Mouse (Mus musculus) liver, postnatal 0 days (tissue): ENCODE results near the gene Rad51b. TPM values are rescaled to one million over a fixed set of nuclear protein-coding genes. Genes with fewer than 3 reads are reported as not detected.

Experiments
- ATAC-seq: fragments of 200-750 bp; cut with Nextera tagmentation; 2 replicates; pipeline ENCODE4 v1.8.0; 2017; ENCODE audit warnings: mild to moderate bottlenecking, moderate library complexity
- DNase-seq: peaks from one replicate; pipeline ENCODE4 v3.0.0-alpha.2; 2016
- H3K27ac ChIP-seq: fragments of 300-500 bp; sonication (generic); 2 replicates; pipeline ENCODE4 v1.5.1; 2014; ENCODE audit warnings: antibody characterized with exemption, moderate library complexity, mild to moderate bottlenecking, low read depth
- H3K27me3 ChIP-seq: fragments of 300-500 bp; sonication (generic); 2 replicates; pipeline ENCODE4 v1.6.1; 2014; ENCODE audit warnings: low read length, control low read depth, mixed read lengths; ENCODE audit not compliant: insufficient read depth
- H3K36me3 ChIP-seq: fragments of 300-500 bp; sonication (generic); replicated peaks from 2 replicates; pipeline ENCODE4 v1.6.1; 2014; ENCODE audit warnings: mild to moderate bottlenecking, control low read depth, low read length, moderate library complexity, mixed read lengths; ENCODE audit not compliant: insufficient read depth
- H3K4me1 ChIP-seq: fragments of 300-500 bp; sonication (generic); 2 replicates; pipeline ENCODE4 v1.6.1; 2014; ENCODE audit warnings: antibody characterized with exemption, mild to moderate bottlenecking, control low read depth; ENCODE audit not compliant: insufficient read depth
- H3K4me2 ChIP-seq: fragments of 300-500 bp; sonication (generic); 2 replicates; pipeline ENCODE4 v1.6.1; 2014; ENCODE audit warnings: low read depth, mild to moderate bottlenecking, low read length, moderate library complexity, mixed read lengths
- H3K4me3 ChIP-seq: fragments of 300-500 bp; sonication (generic); 2 replicates; pipeline ENCODE4 v1.5.1; 2014; ENCODE audit warnings: low read depth, low read length
- H3K9ac ChIP-seq: fragments of 300-500 bp; sonication (generic); replicated peaks from 2 replicates; pipeline ENCODE4 v1.6.1; 2014; ENCODE audit warnings: mild to moderate bottlenecking, moderate library complexity
- H3K9me3 ChIP-seq: fragments of 300-500 bp; sonication (generic); 2 replicates; pipeline ENCODE4 v1.6.1; 2016; ENCODE audit warnings: mild to moderate bottlenecking, control low read depth, low read length, mixed read lengths
- CTCF ChIP-seq: sonication (generic); IDR thresholded peaks from 2 replicates; pipeline ENCODE4 v1.5.1; 2016; ENCODE audit warnings: antibody characterized with exemption, low read depth
- EP300 ChIP-seq: IDR thresholded peaks from 2 replicates; pipeline ENCODE4 v1.6.1; 2016; ENCODE audit warnings: antibody characterized with exemption, low read depth, mild to moderate bottlenecking
- WGBS: fragments of 180-500 bp; shearing (Covaris S2); extraction: QIAGEN DNeasy Blood & Tissue Kit; methylation state at CpG from one replicate; pipeline ENCODE4 v1.1.7; 2014; ENCODE audit not compliant: insufficient replicate concordance; 5-methylcytosine and 5-hydroxymethylcytosine counted together
- polyA plus RNA-seq: library from polyadenylated mRNA; unstranded; fragments of >200 nt; fragmentation: Nextera tagmentation; extraction: Ambion mirVana; gene quantifications from 2 replicates; pipeline ENCODE4 v1.2.1, GENCODE M21; 2015

The Rad51b gene
- polyA plus RNA-seq, 1 experiment from 2014 or later = 2.5 TPM

DNA sequence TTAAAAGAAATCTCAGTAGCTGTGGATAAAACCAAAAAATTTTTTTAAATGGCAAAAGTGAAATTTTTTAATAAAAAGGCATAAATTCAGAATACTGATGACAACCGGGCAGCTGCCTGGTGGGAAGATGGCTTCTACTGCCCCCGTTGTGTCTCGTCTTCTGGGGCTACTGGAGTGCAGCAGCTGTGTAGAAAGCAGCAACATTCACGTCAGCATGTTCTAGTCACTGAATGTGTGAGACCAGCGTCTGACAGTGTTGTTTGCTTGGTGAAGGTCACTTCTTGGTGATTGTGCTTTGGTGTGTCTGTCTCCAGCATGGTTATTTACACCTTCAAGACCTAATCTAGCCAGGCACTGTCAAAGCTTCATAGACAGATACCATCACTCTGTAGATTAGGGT is 56.3 kb downstream of the Rad51b start:
- TF ChIP-seq CTCF = no peak
- TF ChIP-seq EP300 = no peak
- WGBS = 71% methylated on average over 5 of the region's 5 CpGs

DNA sequence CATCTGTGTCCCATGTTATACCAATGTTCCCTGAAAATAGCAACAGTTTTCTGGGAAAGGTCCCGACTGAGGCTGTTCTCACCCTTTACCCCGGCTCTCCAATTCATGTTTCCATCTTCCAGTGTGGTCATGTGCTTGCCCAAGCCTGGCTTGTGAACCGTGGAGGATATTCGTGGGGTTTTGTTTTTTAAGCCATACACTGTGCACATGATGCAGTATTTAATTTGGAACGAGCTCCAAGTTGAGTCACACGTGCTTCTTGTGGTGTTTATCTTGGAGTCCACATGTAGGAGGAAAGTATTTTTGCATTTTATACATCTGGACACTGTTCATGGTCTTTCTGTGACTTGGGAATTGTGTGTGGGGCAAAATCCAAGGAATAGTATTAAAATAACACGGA is 57.5 kb downstream of the Rad51b start:
- no peak overlapping the region for H3K4me2 ChIP-seq
- H3K9me3 ChIP-seq = no peaks in the 10 kb centered on the region
- H3K9ac ChIP-seq = no peak overlapping the region
- H3K36me3 ChIP-seq = no peaks in the 10 kb centered on the region
- TF ChIP-seq EP300 (no peak), CTCF (no peak)
- no peak for ATAC-seq
- DNase-seq = no peak
- 58% methylated on average over 7 of the region's 7 CpGs for WGBS
- H3K4me1 ChIP-seq = peaks cover 32% of the 10 kb centered on the region
- no peak overlapping the region for H3K4me3 ChIP-seq
- H3K27me3 ChIP-seq = no peaks in the 10 kb centered on the region
- 0 out of 2 replicates have a peak overlapping the region, but pooled peaks have one; percentile 7 for H3K27ac ChIP-seq

More for the DNA sequence above, 56.3 kb downstream of the Rad51b start:
- no peaks in the 10 kb centered on the region for H3K27me3 ChIP-seq
- DNase-seq (no peak), ATAC-seq (no peak)
- H3K4me1 ChIP-seq = peaks cover 32% of the 10 kb centered on the region
- no peak overlapping the region for H3K4me3 ChIP-seq
- H3K36me3 ChIP-seq = no peaks in the 10 kb centered on the region
- H3K9me3 ChIP-seq = no peaks in the 10 kb centered on the region
- H3K27ac ChIP-seq = no peak overlapping the region
- no peak overlapping the region for H3K9ac ChIP-seq
- H3K4me2 ChIP-seq = no peak overlapping the region

DNA sequence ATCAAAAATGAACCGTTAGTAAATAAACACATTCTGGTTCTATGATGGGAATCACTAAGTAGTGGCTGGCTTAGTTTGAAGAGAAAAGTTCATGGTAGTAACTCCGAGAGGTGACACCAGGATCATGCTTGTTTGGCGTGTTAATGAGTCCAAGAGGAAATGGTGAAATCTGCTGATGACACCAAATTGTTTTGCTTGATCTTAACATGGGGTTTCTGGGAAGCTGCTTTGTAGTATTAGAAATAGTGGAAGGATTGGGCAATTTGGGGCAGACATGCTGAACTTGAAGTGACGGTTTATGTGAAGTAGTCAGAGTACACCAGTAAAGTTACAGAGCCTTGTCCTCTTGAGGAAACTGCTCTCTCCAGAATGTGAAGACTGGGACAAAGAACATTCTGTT is 59.1 kb downstream of the Rad51b start:
- ATAC-seq = peak; percentile 56
- Histone ChIP-seq H3K27me3 (no peaks in the 10 kb centered on the region), H3K27ac (peak overlapping the region; percentile 56), H3K4me2 (no peak overlapping the region; the same call in 1 of the 2 replicates), H3K9me3 (no peaks in the 10 kb centered on the region), H3K36me3 (no peaks in the 10 kb centered on the region), H3K9ac (no peak overlapping the region), H3K4me3 (no peak overlapping the region), H3K4me1 (peaks cover 32% of the 10 kb centered on the region)
- WGBS = 42% methylated on average over 4 of the region's 4 CpGs
- no peak for TF ChIP-seq CTCF
- peak; percentile 83 for TF ChIP-seq EP300
- no peak for DNase-seq

DNA sequence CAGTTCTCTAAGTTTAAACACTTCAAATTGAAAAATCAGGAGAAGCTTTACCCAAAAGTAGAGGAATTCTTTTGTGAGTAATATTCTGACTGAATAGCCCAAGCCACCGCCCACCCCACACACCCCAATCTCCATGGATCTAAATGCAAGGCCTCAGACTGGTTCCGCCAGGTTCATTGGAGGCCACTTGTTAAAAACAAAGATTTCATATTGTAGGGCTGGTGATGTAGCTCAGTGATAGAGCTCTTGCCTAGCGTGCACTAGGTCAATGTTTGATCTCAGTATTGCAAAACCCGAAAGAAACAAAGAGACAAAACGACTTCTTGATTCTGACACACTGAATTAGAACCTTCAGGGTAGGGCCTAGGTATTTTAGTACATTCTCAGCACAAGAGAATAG is 60.5 kb downstream of the Rad51b start:
- DNase-seq = no peak
- Histone ChIP-seq H3K36me3 (no peaks in the 10 kb centered on the region), H3K4me1 (peaks cover 24% of the 10 kb centered on the region), H3K27ac (peak overlapping the region; percentile 56), H3K9ac (no peak overlapping the region), H3K27me3 (no peaks in the 10 kb centered on the region), H3K4me3 (no peak overlapping the region), H3K4me2 (no peak overlapping the region), H3K9me3 (no peaks in the 10 kb centered on the region)
- 62% methylated on average over 5 of the region's 5 CpGs for WGBS
- TF ChIP-seq EP300 = no peak
- no peak for TF ChIP-seq CTCF
- ATAC-seq = peak; percentile 71

DNA sequence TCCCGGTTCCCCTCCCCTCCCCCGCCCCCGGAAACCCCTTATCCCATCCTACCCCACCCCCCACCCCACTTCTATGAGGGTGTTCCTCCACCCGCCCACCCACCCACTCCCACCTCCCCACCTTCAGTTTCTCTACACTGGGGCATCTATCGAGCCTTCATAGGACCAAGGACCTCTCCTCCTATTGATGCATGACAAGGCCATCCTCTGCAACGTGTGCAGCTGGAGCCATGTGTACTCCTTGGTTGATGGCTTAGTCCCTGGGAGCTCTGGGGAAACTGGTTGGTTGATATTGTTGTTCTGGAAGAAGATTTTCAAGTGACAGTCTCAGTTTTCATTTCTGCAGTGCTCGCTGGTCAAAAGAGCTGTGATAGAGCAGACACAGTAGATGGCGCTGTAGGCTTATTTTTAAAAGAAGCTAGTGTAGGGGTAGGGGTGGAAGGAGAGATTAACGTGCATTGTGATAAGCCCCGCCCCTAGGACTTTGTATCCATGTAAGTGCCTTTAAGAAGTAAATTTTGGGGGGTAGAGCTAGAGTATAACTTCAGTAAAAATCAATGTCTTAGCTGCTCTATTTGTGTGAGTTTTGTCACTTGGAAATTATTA is 61.6 kb downstream of the Rad51b start:
- DNase-seq = peak; percentile 56
- Histone ChIP-seq H3K4me3 (no peak overlapping the region), H3K4me2 (no peak overlapping the region), H3K9me3 (no peaks in the 10 kb centered on the region), H3K9ac (no peak overlapping the region), H3K4me1 (peaks cover 16% of the 10 kb centered on the region), H3K27ac (no peak overlapping the region), H3K27me3 (no peaks in the 10 kb centered on the region), H3K36me3 (no peaks in the 10 kb centered on the region)
- peak; percentile 65 for ATAC-seq
- TF ChIP-seq EP300 (0 out of 2 replicates have a peak, but pooled peaks have one; percentile 29), CTCF (peak; percentile 81)
- 35% methylated on average over 10 of the region's 10 CpGs for WGBS

DNA sequence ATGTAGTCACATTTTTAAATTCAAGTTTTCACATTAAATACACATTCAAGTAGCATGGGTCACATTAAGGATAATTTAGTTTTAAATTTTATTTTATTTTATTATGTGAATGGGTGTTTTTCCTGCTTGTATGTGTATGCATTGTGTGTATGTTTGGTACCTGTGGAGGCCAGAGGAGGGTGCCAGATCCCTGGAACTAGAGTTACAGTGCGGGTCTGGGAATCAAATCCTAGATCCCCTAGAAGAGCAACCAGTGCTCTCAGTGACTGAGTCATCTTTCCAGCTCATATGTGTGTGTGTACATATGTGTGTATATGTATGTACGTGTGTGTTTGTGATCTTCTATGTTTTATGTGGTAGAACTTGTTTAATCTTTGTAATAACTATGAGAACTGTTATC is 62.3 kb downstream of the Rad51b start:
- Histone ChIP-seq H3K36me3 (no peaks in the 10 kb centered on the region), H3K9me3 (no peaks in the 10 kb centered on the region), H3K27me3 (no peaks in the 10 kb centered on the region), H3K4me3 (no peak overlapping the region), H3K9ac (no peak overlapping the region), H3K4me2 (no peak overlapping the region), H3K4me1 (peaks cover 16% of the 10 kb centered on the region), H3K27ac (no peak overlapping the region)
- TF ChIP-seq EP300 (no peak), CTCF (peak; percentile 46)
- 91% methylated on average over 2 of the region's 2 CpGs for WGBS
- ATAC-seq (no peak), DNase-seq (no peak)
